Mouse (Mus musculus) midbrain, postnatal 0 days (tissue): Measurements from ENCODE around the gene Gm38100. TPM values are rescaled to one million over a fixed set of nuclear protein-coding genes. Genes with fewer than 3 reads are reported as not detected.

Experiments
- ATAC-seq: fragments of 200-750 bp; cut with Nextera tagmentation; 2 replicates; pipeline ENCODE4 v1.8.0; 2017; ENCODE audit warnings: moderate number of reproducible peaks, mild to moderate bottlenecking, moderate TSS enrichment, moderate library complexity; ENCODE audit not compliant: low FRiP score
- DNase-seq: peaks from one replicate; pipeline ENCODE4 v3.0.0-alpha.2; 2015; ENCODE audit warnings: low spot score
- H3K27ac ChIP-seq: fragments of 300-500 bp; sonication (generic); 2 replicates; pipeline ENCODE4 v1.5.1; 2014; ENCODE audit warnings: low read depth, mild to moderate bottlenecking, low read length, mixed read lengths
- H3K27me3 ChIP-seq: fragments of 300-500 bp; sonication (generic); 2 replicates; pipeline ENCODE4 v1.6.1; 2014; ENCODE audit warnings: low read length, control low read depth, mixed read lengths; ENCODE audit not compliant: insufficient read depth
- H3K36me3 ChIP-seq: fragments of 300-500 bp; sonication (generic); 2 replicates; pipeline ENCODE4 v1.6.1; 2014; ENCODE audit warnings: low read length, control low read depth, mixed read lengths; ENCODE audit not compliant: insufficient read depth
- H3K4me1 ChIP-seq: fragments of 300-500 bp; sonication (generic); 2 replicates; pipeline ENCODE4 v1.6.1; 2014; ENCODE audit warnings: mild to moderate bottlenecking, control low read depth, antibody characterized with exemption, low read length, mixed read lengths; ENCODE audit not compliant: insufficient read depth
- H3K4me2 ChIP-seq: fragments of 300-500 bp; sonication (generic); 2 replicates; pipeline ENCODE4 v1.6.1; 2014; ENCODE audit warnings: low read depth, mild to moderate bottlenecking, low read length, mixed read lengths; ENCODE audit not compliant: poor library complexity, severe bottlenecking
- H3K4me3 ChIP-seq: fragments of 300-500 bp; sonication (generic); 2 replicates; pipeline ENCODE4 v1.5.1; 2014; ENCODE audit warnings: low read depth, mild to moderate bottlenecking, low read length, moderate library complexity
- H3K9ac ChIP-seq: fragments of 300-500 bp; sonication (generic); replicated peaks from 2 replicates; pipeline ENCODE4 v1.6.1; 2014; ENCODE audit warnings: mild to moderate bottlenecking, low read length, moderate library complexity, mixed read lengths; ENCODE audit not compliant: poor library complexity, severe bottlenecking
- H3K9me3 ChIP-seq: fragments of 300-500 bp; sonication (generic); 2 replicates; pipeline ENCODE4 v1.6.1; 2016; ENCODE audit warnings: low read length, control low read depth
- CTCF ChIP-seq: IDR thresholded peaks from 2 replicates; pipeline ENCODE4 v1.5.1; 2016; ENCODE audit warnings: antibody characterized with exemption, mild to moderate bottlenecking
- WGBS: fragments of 180-500 bp; shearing (Covaris S2); extraction: QIAGEN DNeasy Blood & Tissue Kit; methylation state at CpG from one replicate; pipeline ENCODE4 v1.1.7; 2014; 5-methylcytosine and 5-hydroxymethylcytosine counted together
- polyA plus RNA-seq: library from polyadenylated mRNA; unstranded; fragments of >200 nt; fragmentation: Nextera tagmentation; extraction: Ambion mirVana; gene quantifications from 2 replicates; pipeline ENCODE4 v1.2.1, GENCODE M21; 2015
- total RNA-seq: library from RNA; depleted of rRNA; stranded (reverse); fragments of >200 nt; gene quantifications from 2 replicates; pipeline ENCODE4 v1.2.3, GENCODE M21; 2014

Gm38100 gene
- total and polyA plus RNA-seq, 2 experiments from 2014 or later, result 0.09 TPM; not detected in 1

GRCm38 (mm10) chr1:175931391-175931790 lies 11.3 kb downstream of the Gm38100 start:
- ATAC-seq (no peak), DNase-seq (no peak)
- Histone ChIP-seq H3K9ac (no peak overlapping the region), H3K27ac (no peak overlapping the region), H3K36me3 (no peaks in the 10 kb centered on the region), H3K4me3 (no peak overlapping the region), H3K4me2 (no peak overlapping the region), H3K9me3 (no peaks in the 10 kb centered on the region), H3K27me3 (no peaks in the 10 kb centered on the region), H3K4me1 (no peaks in the 10 kb centered on the region)
- WGBS, result 91% methylated on average over 5 of the region's 5 CpGs
- TF ChIP-seq CTCF, result no peak

- no peaks in the 10 kb centered on the region for H3K9me3 ChIP-seq
- 7% methylated on average over 11 of the region's 11 CpGs for WGBS
- TF ChIP-seq CTCF, result peak; percentile 99
- DNase-seq (peak; percentile 95), ATAC-seq (peak; percentile 83)
- H3K27me3 ChIP-seq, result no peaks in the 10 kb centered on the region
- no peaks in the 10 kb centered on the region for H3K36me3 ChIP-seq
- no peak overlapping the region for H3K27ac ChIP-seq
- no peak overlapping the region for H3K9ac ChIP-seq
- H3K4me2 ChIP-seq, result peak overlapping the region; percentile 40; the same call in 1 of the 2 replicates
- no peaks in the 10 kb centered on the region for H3K4me1 ChIP-seq
- H3K4me3 ChIP-seq, result no peak overlapping the region
Measured at GRCm38 (mm10) chr1:175936282-175936737, 16.2 kb downstream of the Gm38100 start.

- DNase-seq, result no peak
- H3K4me1 ChIP-seq, result no peaks in the 10 kb centered on the region
- H3K36me3 ChIP-seq, result no peaks in the 10 kb centered on the region
- no peak overlapping the region for H3K9ac ChIP-seq
- no peaks in the 10 kb centered on the region for H3K9me3 ChIP-seq
- H3K27me3 ChIP-seq, result no peaks in the 10 kb centered on the region
- ATAC-seq, result no peak
- no peak overlapping the region for H3K4me3 ChIP-seq
- H3K4me2 ChIP-seq, result no peak overlapping the region
- 87% methylated on average over 3 of the region's 3 CpGs for WGBS
- H3K27ac ChIP-seq, result no peak overlapping the region
- no peak for TF ChIP-seq CTCF
Measured at GRCm38 (mm10) chr1:175938731-175939130, 18.6 kb downstream of the Gm38100 start.

GRCm38 (mm10) chr1:175943168-175943567 lies 23.0 kb downstream of the Gm38100 start:
- no peak overlapping the region for H3K4me3 ChIP-seq
- no peak overlapping the region for H3K4me2 ChIP-seq
- no peak overlapping the region for H3K27ac ChIP-seq
- no peaks in the 10 kb centered on the region for H3K4me1 ChIP-seq
- no peaks in the 10 kb centered on the region for H3K27me3 ChIP-seq
- ATAC-seq (no peak), DNase-seq (no peak)
- 94% methylated on average over 7 of the region's 7 CpGs for WGBS
- no peaks in the 10 kb centered on the region for H3K36me3 ChIP-seq
- TF ChIP-seq CTCF, result no peak
- H3K9ac ChIP-seq, result no peak overlapping the region
- no peaks in the 10 kb centered on the region for H3K9me3 ChIP-seq

GRCm38 (mm10) chr1:175946718-175947315 lies 26.7 kb downstream of the Gm38100 start:
- Histone ChIP-seq H3K27me3 (no peaks in the 10 kb centered on the region), H3K4me2 (no peak overlapping the region), H3K27ac (no peak overlapping the region), H3K4me1 (no peaks in the 10 kb centered on the region), H3K4me3 (no peak overlapping the region), H3K9me3 (no peaks in the 10 kb centered on the region), H3K9ac (no peak overlapping the region), H3K36me3 (no peaks in the 10 kb centered on the region)
- ATAC-seq (no peak), DNase-seq (peak; percentile 27)
- WGBS, result 81% methylated on average over 4 of the region's 4 CpGs
- TF ChIP-seq CTCF, result no peak

GRCm38 (mm10) chr1:175950421-175950820 lies 30.3 kb downstream of the Gm38100 start:
- no peak for TF ChIP-seq CTCF
- 81% methylated on average over 3 of the region's 3 CpGs for WGBS

More at GRCm38 (mm10) chr1:175950421-175950820, 30.3 kb downstream of the Gm38100 start:
- Histone ChIP-seq H3K4me1 (no peaks in the 10 kb centered on the region), H3K9me3 (no peaks in the 10 kb centered on the region), H3K4me3 (no peak overlapping the region), H3K27ac (no peak overlapping the region), H3K4me2 (no peak overlapping the region), H3K27me3 (no peaks in the 10 kb centered on the region), H3K9ac (no peak overlapping the region), H3K36me3 (no peaks in the 10 kb centered on the region)
- DNase-seq, result no peak
- ATAC-seq, result no peak
